Mouse (Mus musculus) lung, postnatal 4 days (tissue): Measurements from ENCODE around the gene Cfap97d1.
A peak's percentile ranks its signal among the peaks of the same experiment; 100 is the strongest.
"Not testable (repeated sequence)": the region's sequence is repeated elsewhere in the genome, so short reads cannot be mapped to it uniquely, and the experiment has no call there.

Experiments used
- DNase-seq, 2 experiments: peaks; one replicate each; pipeline ENCODE4 v3.0.0; 2021

The Cfap97d1 gene

GRCm38 (mm10) chr11:101974181-101974580, 9.9 kb upstream of the Cfap97d1 start:
- DNase-seq: peak in 1 of 2 experiments; percentile 17

- peak in 1 of 2 experiments; percentile 49 for DNase-seq
Measured at GRCm38 (mm10) chr11:101974923-101975322, 9.2 kb upstream of the Cfap97d1 start.

GRCm38 (mm10) chr11:101976949-101977348, 7.1 kb upstream of the Cfap97d1 start:
- DNase-seq: no peak

- no peak for DNase-seq
Measured at GRCm38 (mm10) chr11:101979140-101979539, 4.9 kb upstream of the Cfap97d1 start.

- no peak for DNase-seq
Measured at GRCm38 (mm10) chr11:101980603-101981157, 3.4 kb upstream of the Cfap97d1 start.

- DNase-seq: peak; percentile 69 to 70
Measured at GRCm38 (mm10) chr11:101981850-101982249, 2.2 kb upstream of the Cfap97d1 start.

GRCm38 (mm10) chr11:101982981-101983411, 1.1 kb upstream of the Cfap97d1 start:
- DNase-seq: peak; percentile 36 to 55

GRCm38 (mm10) chr11:101983431-101983921, 603 bp upstream of the Cfap97d1 start:
- DNase-seq: no peak

GRCm38 (mm10) chr11:101985450-101985849, 1.4 kb downstream of the Cfap97d1 start:
- DNase-seq: not testable (repeated sequence)

GRCm38 (mm10) chr11:101985990-101986389, 1.9 kb downstream of the Cfap97d1 start:
- DNase-seq: peak; percentile 86 to 90

- no peak for DNase-seq
Measured at GRCm38 (mm10) chr11:101986913-101987312, 2.8 kb downstream of the Cfap97d1 start, which contains the start of gene Dusp3. Gene Dusp3 (minus strand): TSS chr11:101987013.

GRCm38 (mm10) chr11:101990244-101990643, 6.2 kb downstream of the Cfap97d1 start:
- no peak for DNase-seq

- DNase-seq: no peak
Measured at GRCm38 (mm10) chr11:101991813-101992212, 7.7 kb downstream of the Cfap97d1 start.

GRCm38 (mm10) chr11:101992411-101992810, 8.3 kb downstream of the Cfap97d1 start:
- DNase-seq: no peak

GRCm38 (mm10) chr11:101994100-101994499, 10.0 kb downstream of the Cfap97d1 start:
- no peak for DNase-seq

GRCm38 (mm10) chr11:101995938-101996337, 11.9 kb downstream of the Cfap97d1 start:
- no peak for DNase-seq

GRCm38 (mm10) chr11:101998258-101998657, 14.2 kb downstream of the Cfap97d1 start:
- DNase-seq: peak; percentile 35 to 36

- no peak for DNase-seq
Measured at GRCm38 (mm10) chr11:101999466-101999865, 15.4 kb downstream of the Cfap97d1 start.

GRCm38 (mm10) chr11:102004251-102004650, 20.2 kb downstream of the Cfap97d1 start:
- no peak for DNase-seq

- DNase-seq: no peak
Measured at GRCm38 (mm10) chr11:102006271-102006670, 22.2 kb downstream of the Cfap97d1 start.

- DNase-seq: no peak
Measured at GRCm38 (mm10) chr11:102006688-102007087, 22.6 kb downstream of the Cfap97d1 start.

- DNase-seq: no peak
Measured at GRCm38 (mm10) chr11:102008372-102008771, 24.3 kb downstream of the Cfap97d1 start.

- DNase-seq: peak; percentile 45 to 63
Measured at GRCm38 (mm10) chr11:102008954-102009637, 25.0 kb downstream of the Cfap97d1 start.

GRCm38 (mm10) chr11:102010140-102010539, 26.1 kb downstream of the Cfap97d1 start:
- no peak for DNase-seq
